In the genomic region with DNA sequence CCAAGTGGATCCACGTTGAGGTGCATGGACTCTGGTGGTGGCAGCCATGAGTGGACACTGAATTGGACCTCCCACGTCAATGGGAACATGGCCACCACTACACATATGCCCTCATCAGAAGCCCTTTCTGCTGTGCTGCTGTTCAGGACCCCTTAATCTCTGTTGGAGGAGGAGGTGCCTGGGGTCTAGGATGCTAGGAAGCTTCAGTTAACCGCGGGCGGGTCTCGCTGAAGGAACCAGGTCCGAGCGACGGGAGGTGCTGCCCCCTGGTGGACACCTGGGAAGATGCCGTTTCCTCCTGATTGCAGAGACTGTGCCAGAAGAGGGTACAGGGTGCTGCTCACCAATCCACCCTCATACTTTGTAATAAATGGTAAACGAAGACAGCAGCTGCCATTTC, we compare ENCODE assay signal across 8 mouse cellular contexts. TPM values are rescaled to one million over a fixed set of nuclear protein-coding genes. Genes with fewer than 3 reads are reported as not detected.
DNase-seq lines count a peak whose midpoint lies in the region; ATAC-seq and TF ChIP-seq lines count a peak whose summit lies in the region.
"Had no signal": no experiment of that assay in that cellular context is flagged by ENCODE, and none has a peak within 500 bp of the region (broad histone marks: within the 10 kb centered on the region; RNA-seq: fewer than 3 reads in every experiment).

No protein-coding gene starts in this region.

- H3K4me1 ChIP-seq in ES-E14 (ENCODE audit: control insufficient read depth in 2 of 2, insufficient read depth in 2 of 2, low read length in 2 of 2, poor library complexity in 1 of 2): peaks cover 0 to 9% of the 10 kb centered on the region in 2 experiments; a peak in 1 of 4 replicates
- peaks cover 12% of the 10 kb centered on the region; the same call in 1 of the 2 replicates for H3K4me1 ChIP-seq in embryonic facial prominence, embryonic 14.5 days (ENCODE audit: control insufficient read depth, insufficient read depth, low read length)

- H3K4me3 ChIP-seq in ES-E14 (ENCODE audit: insufficient read depth in 1 of 2, low read depth in 1 of 2, low read length in 2 of 2, poor library complexity in 1 of 2, severe bottlenecking in 1 of 2): no peak overlapping the region
- H3K4me3 ChIP-seq in embryonic facial prominence, embryonic 14.5 days (ENCODE audit: low read depth, low read length): no peak overlapping the region

- intact Hi-C loops in left cerebral cortex, postnatal 25 days (cut with DNase I): loop anchor here (2.0 to 5.0 kb wide), 3 partner anchors 20 to 418 kb away; no protein-coding TSS in a partner anchor

- H3K36me3 ChIP-seq in ES-E14 (ENCODE audit: control insufficient read depth, insufficient read depth, low read length, poor library complexity, severe bottlenecking): no peaks in the 10 kb centered on the region
- H3K36me3 ChIP-seq in embryonic facial prominence, embryonic 14.5 days (ENCODE audit: control insufficient read depth, insufficient read depth, low read length): no peaks in the 10 kb centered on the region

- H3K9ac ChIP-seq in ES-E14 (ENCODE audit: insufficient read depth, low read depth, low read length, poor library complexity, severe bottlenecking): no peak overlapping the region
- no peak overlapping the region for H3K9ac ChIP-seq in embryonic facial prominence, embryonic 14.5 days (ENCODE audit: low read depth, low read length)

- no peaks in the 10 kb centered on the region for H3K27me3 ChIP-seq in embryonic facial prominence, embryonic 14.5 days (replicated peaks; ENCODE audit: control insufficient read depth, insufficient read depth, low read length)

- in situ Hi-C loops in ES-E14 (cut with MboI; ENCODE audit: low sequenced_read_pairs in 2 of 2, unreplicated experiment in 2 of 2): no loop called here

- H3K9me3 ChIP-seq in ES-E14 (ENCODE audit: control insufficient read depth, insufficient read depth, low read depth, low read length): no peaks in the 10 kb centered on the region
- H3K9me3 ChIP-seq in embryonic facial prominence, embryonic 14.5 days (ENCODE audit: control insufficient read depth, low read length): no peaks in the 10 kb centered on the region

- H3K4me2 ChIP-seq in embryonic facial prominence, embryonic 14.5 days (ENCODE audit: low read depth, low read length): peak overlapping the region; percentile 33; the same call in 1 of the 2 replicates

- 0 out of 2 replicates have a peak, but pooled peaks have one; percentile 10 for ATAC-seq in embryonic facial prominence, embryonic 14.5 days (ENCODE audit: low read depth)
- ATAC-seq in hematopoietic stem cell, adult 5-6 weeks (replicated peaks in 1 of 2; ENCODE audit: insufficient read depth in 1 of 2, low FRiP score in 2 of 2, low TSS enrichment in 1 of 2, low read depth in 1 of 2, poor library complexity in 2 of 2, severe bottlenecking in 2 of 2): peak; percentile 17 to 23; a peak in 1 of 4 replicates

- no peak overlapping the region for H3K27ac ChIP-seq in ES-E14 (ENCODE audit: insufficient read depth, low read depth, low read length, poor library complexity, severe bottlenecking)
- H3K27ac ChIP-seq in embryonic facial prominence, embryonic 14.5 days (replicated peaks; ENCODE audit: low read depth, low read length): no peak overlapping the region

- WGBS in embryonic facial prominence, embryonic 14.5 days: 7% methylated on average over 11 of the region's 11 CpGs

- DNase-seq in ES-E14 (ENCODE audit: low read depth, low spot score): no peak
- peak; percentile 50 for DNase-seq in adrenal gland, adult 8-10 months
- DNase-seq in embryonic facial prominence, embryonic 14.5 days (ENCODE audit: low spot score): peak; percentile 60
- peak; percentile 64 to 73 for DNase-seq in left cerebral cortex, postnatal 25 days (ENCODE audit: low spot score in 2 of 2)
- peak; percentile 78 for DNase-seq in mesoderm, embryonic 11.5 days (ENCODE audit: low read depth, low spot score)
- peak; percentile 56 to 80 for DNase-seq in spleen, adult 18-20 months

TF ChIP-seq in ES-E14, 5 proteins besides CTCF, POLR2A, EP300 and RAD21:
- 0 out of 2 replicates have a peak, but pooled peaks have one; percentile 29 for TF ChIP-seq ZC3H11A (IDR thresholded peaks at IDR 0.05; ENCODE audit: borderline replicate concordance, low read depth, low read length)
- no peak for TF ChIP-seq HCFC1 (IDR thresholded peaks at IDR 0.05; ENCODE audit: borderline replicate concordance, insufficient read depth, low read length)
- 0 out of 2 replicates have a peak, but pooled peaks have one; percentile 25 for TF ChIP-seq ZNF384 (IDR thresholded peaks at IDR 0.05; ENCODE audit: low read depth, low read length)
- TF ChIP-seq CHD2 (IDR thresholded peaks at IDR 0.05; ENCODE audit: low read depth, low read length): no peak
- no peak for TF ChIP-seq MAFK (IDR thresholded peaks at IDR 0.05; ENCODE audit: insufficient read depth, low read depth, low read length)
TF ChIP-seq in ES-E14: peak in this region for 2.

RNA-seq across cellular contexts. Expression of gene Smg9, which starts 14.6 kb away (rescaled TPM):
- total RNA-seq in ES-E14 (2012; rRNA removed): 25.7 and 35.7 TPM in 2 replicates
- 10 to 100 TPM; 20.2 to 39.0 (median 25.9) TPM for total RNA-seq in adrenal gland, adult 8-10 months (2022)
- 17.6 and 19.9 TPM in 2 replicates for polyA plus RNA-seq in embryonic facial prominence, embryonic 14.5 days (2014; fragmentation: Nextera tagmentation; extraction: Ambion mirVana)
- 15.6 and 21.3 TPM in 2 replicates for total RNA-seq in hematopoietic stem cell, adult 5-6 weeks (2017)
- total RNA-seq in left cerebral cortex, postnatal 25 days (2021): 10 to 100 TPM; 38.1 to 40.2 TPM

RNA-seq across cellular contexts. Expression of gene Kcnn4, which starts 14.8 kb away (rescaled TPM):
- total RNA-seq in ES-E14 (2012; rRNA removed): 3.2 and 5.3 TPM in 2 replicates
- 1 to 10 TPM in 2 of 4 experiments, under 1 TPM in 2; 0.70 to 2.0 (median 1.2) TPM for total RNA-seq in adrenal gland, adult 8-10 months (2022)
- polyA plus RNA-seq in embryonic facial prominence, embryonic 14.5 days (2014; fragmentation: Nextera tagmentation; extraction: Ambion mirVana): 4.1 and 5.8 TPM in 2 replicates
- 75.9 and 80.8 TPM in 2 replicates for total RNA-seq in hematopoietic stem cell, adult 5-6 weeks (2017)
- total RNA-seq in left cerebral cortex, postnatal 25 days (2021): under 1 TPM in 1 of 2 experiments, not detected in 1; 0.50 TPM

RNA-seq across cellular contexts. Expression of gene Lypd5, which starts 35.8 kb away (rescaled TPM):
- total RNA-seq in ES-E14 (2012; rRNA removed): not detected in 2 replicates
- total RNA-seq in adrenal gland, adult 8-10 months (2022): not detected
- polyA plus RNA-seq in embryonic facial prominence, embryonic 14.5 days (2014; fragmentation: Nextera tagmentation; extraction: Ambion mirVana): 2.4 and 4.9 TPM in 2 replicates
- not detected in 2 replicates for total RNA-seq in hematopoietic stem cell, adult 5-6 weeks (2017)
- not detected for total RNA-seq in left cerebral cortex, postnatal 25 days (2021)
- total RNA-seq: left cerebral cortex, postnatal 14 days had no signal

RNA-seq across cellular contexts. Expression of gene Tescl, which starts 51.1 kb away (rescaled TPM):
- total RNA-seq in ES-E14 (2012; rRNA removed): 2.3 and 2.4 TPM in 2 replicates
- under 1 TPM in 1 of 4 experiments, not detected in 3; 0.70 TPM for total RNA-seq in adrenal gland, adult 8-10 months (2022)
- not detected in 2 replicates for polyA plus RNA-seq in embryonic facial prominence, embryonic 14.5 days (2014; fragmentation: Nextera tagmentation; extraction: Ambion mirVana)
- total RNA-seq in hematopoietic stem cell, adult 5-6 weeks (2017): not detected in 2 replicates
- total RNA-seq in left cerebral cortex, postnatal 25 days (2021): not detected
- total RNA-seq: left cerebral cortex, postnatal 14 days had no signal

Comparison
In these comparisons a context has a peak if more than half of its experiments do, and no peak if none do; other contexts are left out.
1. RNA of gene Kcnn4, which starts 14.8 kb away (total RNA-seq): 75.9 to 80.8 TPM in hematopoietic stem cell, adult 5-6 weeks; 3.2 to 5.3 TPM in ES-E14, 0.70 to 2.0 TPM in adrenal gland, adult 8-10 months and 0.50 TPM in left cerebral cortex, postnatal 25 days; every median in the first group is over 10 times any median in the second.